Mouse (Mus musculus): Measurements from ENCODE around the gene Olfr701.

The Olfr701 gene

GRCm38 (mm10) chr7:106813829-106814228, at the start of gene Olfr701:
Gene Olfr701, plus strand, starts transcription at chr7:106814129.
- DNase-seq (ENCODE audit: low read depth): no peak

GRCm38 (mm10) chr7:106788330-106788729, 25.6 kb upstream of the Olfr701 start:
- DNase-seq (ENCODE audit: low read depth): peak; percentile 20

DNA sequence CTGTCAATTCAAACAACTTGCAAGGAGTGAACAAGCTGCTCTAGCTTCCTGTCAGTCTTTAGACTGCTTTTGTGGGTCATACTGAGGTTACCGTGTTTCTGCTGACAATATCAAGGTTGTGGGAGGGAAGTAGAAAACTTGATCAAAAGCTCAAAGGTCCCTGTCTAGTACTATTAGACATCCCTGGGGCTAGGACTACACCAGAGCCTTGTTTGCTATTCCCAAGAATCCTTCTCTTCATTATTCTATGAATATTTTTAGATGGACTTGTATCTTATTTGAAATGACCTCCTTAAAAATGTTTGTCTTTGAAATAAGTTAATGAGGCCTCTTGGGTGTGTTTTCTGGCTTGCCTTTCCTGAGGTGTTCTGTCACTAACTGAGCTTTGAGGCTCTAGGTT, 20.8 kb upstream of the Olfr701 start, which contains the start of gene Olfr699:
Gene Olfr699 (minus strand): TSS at position 101 of the 400 bp plus-strand sequence.
- DNase-seq (ENCODE audit: low read depth): no peak

DNA sequence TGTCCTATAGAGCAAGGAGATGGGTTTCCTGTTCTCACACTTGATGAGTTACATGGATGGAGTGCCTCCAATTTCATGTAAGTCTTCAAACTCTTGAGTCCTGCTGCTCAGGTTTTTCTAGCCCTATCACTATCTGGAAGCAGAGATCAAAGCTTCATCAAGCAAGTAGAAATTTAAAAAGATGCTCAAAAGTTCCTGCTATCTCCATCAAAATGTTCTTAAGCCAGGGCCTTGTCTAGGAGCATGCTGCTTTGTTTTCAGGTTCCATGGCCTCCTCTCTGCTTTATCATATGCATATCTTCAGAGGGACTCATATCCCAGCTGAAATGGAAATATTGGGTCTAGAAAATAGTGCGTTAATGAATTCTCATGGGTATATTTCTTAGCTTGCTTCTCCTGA, 5.2 kb upstream of the Olfr701 start, which contains the start of gene Olfr700:
Gene Olfr700 (minus strand): TSS at position 101 of the 400 bp plus-strand sequence.
- DNase-seq (ENCODE audit: low read depth): no peak

DNA sequence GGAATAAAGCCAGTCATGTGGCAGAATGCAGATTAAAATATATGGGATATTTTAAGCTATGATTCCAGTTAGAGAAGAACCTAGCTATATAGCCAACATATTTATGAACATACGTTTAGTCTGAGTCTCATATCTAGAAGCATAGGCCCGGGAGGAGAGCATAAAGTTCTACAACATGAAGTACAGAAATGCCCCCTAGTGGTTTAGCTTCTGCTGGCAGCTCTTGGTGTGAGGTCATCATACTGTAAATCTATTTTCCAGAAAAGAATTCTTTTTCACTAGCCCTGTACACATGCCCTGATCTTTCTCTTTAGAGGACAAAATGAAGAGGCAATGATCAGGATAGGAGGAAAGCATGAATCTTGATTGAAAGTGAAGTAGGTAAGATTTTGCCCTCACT, 1.8 kb downstream of the Olfr701 start:
- DNase-seq (ENCODE audit: low read depth): peak; percentile 67

DNA sequence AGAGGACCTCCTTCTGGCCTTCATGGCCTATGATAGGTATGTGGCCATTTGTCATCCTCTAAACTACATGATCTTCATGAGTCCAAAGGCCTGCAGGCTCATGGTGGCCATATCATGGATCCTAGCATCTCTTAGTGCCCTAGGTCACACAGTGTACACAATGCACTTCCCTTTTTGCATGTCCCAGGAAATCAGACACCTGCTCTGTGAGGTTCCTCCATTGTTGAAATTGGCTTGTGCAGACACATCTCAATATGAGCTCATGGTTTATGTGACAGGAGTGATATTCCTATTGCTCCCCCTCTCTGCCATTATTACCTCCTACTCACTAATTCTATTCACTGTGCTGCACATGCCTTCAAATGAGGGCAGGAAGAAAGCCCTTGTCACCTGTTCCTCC, 4.5 kb downstream of the Olfr701 start:
- no peak for DNase-seq (ENCODE audit: low read depth)

DNA sequence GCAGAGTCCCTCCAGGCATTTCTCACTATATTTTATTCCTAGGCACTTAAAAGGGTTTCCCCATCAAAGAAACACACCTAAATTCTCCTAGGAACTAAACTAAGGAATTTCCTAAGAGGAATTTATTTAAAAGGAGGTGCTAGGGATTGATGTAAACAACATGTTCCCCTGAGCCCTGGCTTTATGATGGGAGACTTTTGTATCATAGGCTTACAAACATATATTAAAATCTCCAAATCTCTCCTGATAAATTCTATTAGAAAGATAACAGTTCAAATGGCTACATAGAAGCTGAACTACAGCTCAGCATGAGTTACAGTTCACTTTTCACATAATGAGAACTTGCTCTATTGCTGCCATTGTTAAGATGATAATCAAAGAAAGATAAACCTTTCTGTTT, 19.9 kb downstream of the Olfr701 start, which contains the start of gene Olfr702:
Gene Olfr702 (minus strand): TSS at position 101 of the 400 bp plus-strand sequence.
- no peak for DNase-seq (ENCODE audit: low read depth)

- DNase-seq (ENCODE audit: low read depth): no peak
Observed at GRCm38 (mm10) chr7:106843060-106843459, 29.1 kb downstream of the Olfr701 start, which contains the start of gene Olfr703. Gene Olfr703, plus strand, starts transcription at chr7:106843360.

GRCm38 (mm10) chr7:106862885-106863284, 49.0 kb downstream of the Olfr701 start, which contains the start of gene Olfr704:
Gene Olfr704, plus strand, starts transcription at chr7:106863185.
- no peak for DNase-seq (ENCODE audit: low read depth)

All from 416B (cell line).